Mouse (Mus musculus) ovary, adult 18-20 months (tissue): ENCODE measurements around the gene Maz.

Experiments used
- DNase-seq: peaks from one replicate; pipeline ENCODE4 v3.0.0; 2022; ENCODE audit warnings: low spot score, mixed read lengths

The Maz gene

DNA sequence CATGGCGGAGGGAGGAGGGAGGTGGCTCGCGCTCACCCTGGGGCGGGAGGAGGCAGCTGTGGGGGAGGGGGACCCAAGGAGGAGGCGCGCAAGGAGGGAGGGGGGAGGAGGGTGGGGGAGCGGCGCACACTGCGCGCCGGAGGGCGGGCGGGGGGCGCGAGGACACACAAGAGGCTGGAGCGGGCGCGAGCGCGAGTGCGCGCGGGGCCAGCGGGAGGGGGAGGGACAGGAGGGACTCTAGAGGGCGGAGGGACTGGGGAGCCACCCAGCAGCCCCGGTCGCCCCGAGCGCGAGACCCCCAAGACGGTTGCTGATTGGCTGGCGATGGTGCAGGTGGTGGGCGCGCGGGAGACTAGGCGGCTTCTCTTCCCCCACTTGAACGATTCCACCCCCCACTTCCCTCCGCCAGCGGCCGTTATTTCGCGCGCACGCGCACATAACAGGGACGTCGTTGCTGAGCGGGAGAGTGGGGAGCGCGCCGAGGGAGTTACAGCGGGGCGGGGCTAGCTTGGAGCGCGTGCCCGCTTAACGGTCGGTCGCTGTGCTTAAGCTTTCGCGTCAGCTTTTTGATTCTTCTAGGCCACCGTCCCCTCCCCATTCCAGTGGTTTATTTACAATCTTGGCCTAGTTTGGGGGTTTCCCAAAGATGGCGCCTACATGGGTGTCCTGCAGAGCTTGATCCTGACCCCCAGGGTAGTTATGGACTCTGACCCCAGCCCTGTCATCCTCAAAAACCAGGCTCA is at the start of gene Maz:
Maz (minus strand) TSS at position 54 of the 743 bp plus-strand sequence.
- peak; percentile 98 for DNase-seq

DNA sequence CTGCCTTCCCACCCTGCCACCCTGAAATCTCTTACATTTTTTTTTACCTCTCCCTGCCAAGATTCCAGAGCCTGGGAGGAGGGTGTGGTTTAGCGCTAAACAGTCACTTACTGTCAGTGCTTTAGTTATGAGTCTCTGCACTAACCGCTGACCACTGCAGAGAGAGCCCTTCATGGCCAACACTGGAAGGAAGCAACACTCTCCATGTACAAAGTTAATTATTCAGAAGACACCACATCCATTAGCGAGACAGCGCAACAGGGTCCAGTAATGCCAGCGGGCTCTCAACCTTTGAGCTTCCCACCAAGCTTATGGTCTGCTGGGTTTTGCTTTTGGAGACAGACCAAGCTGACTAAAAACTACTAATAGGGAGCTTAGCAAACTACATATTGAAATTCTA is 49.4 kb upstream of the Maz start:
- no peak for DNase-seq

DNA sequence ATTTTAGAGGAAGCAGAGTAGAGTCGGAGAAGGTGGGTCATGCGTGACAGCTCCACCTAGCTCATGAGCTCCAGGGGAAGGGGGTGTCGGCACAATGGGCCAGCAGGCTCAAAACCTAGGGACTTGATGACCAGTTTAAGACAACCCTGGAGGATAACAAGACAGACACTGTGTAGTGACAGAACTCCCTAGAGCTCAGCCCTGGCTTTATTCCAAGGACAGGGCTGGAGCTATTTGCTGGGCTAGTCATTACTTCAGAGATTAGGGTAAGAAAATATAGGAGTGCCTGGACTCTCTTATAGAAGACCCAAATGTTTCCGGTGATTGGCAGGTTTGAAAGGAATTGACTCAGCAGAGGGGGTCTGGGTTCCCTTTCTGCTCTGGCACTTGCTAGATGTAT is 46.4 kb upstream of the Maz start:
- peak; percentile 28 for DNase-seq

DNA sequence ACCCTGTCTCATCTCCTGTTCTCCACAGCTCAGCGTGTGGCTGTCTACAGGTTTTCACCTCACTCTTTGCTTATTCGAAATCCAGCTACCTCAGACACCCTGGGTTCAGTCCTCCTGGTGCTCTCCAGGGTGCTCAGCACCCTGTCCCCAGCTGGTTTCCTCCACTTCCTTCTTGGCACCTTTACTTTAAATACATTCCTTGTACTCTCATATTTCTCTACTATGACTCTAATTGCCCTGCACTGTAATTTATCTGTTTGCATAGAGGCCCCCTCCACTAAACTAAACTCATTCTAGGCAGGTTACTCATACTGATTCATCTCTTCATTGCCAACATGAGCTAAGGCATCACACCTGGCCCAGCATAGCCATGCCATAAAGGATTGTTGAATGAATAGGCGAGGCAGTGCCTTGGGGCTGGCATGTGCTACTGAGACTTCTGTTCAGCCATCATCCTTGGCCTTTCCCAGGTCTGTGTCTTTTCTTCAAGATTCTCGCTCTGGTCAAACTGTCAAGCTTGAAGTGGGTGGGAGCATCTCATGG is 44.1 kb upstream of the Maz start:
- DNase-seq, result no peak

- no peak for DNase-seq
Observed at GRCm38 (mm10) chr7:127066317-127066716, 39.5 kb upstream of the Maz start.

GRCm38 (mm10) chr7:127065538-127065937 is 38.7 kb upstream of the Maz start:
- DNase-seq, result no peak

DNA sequence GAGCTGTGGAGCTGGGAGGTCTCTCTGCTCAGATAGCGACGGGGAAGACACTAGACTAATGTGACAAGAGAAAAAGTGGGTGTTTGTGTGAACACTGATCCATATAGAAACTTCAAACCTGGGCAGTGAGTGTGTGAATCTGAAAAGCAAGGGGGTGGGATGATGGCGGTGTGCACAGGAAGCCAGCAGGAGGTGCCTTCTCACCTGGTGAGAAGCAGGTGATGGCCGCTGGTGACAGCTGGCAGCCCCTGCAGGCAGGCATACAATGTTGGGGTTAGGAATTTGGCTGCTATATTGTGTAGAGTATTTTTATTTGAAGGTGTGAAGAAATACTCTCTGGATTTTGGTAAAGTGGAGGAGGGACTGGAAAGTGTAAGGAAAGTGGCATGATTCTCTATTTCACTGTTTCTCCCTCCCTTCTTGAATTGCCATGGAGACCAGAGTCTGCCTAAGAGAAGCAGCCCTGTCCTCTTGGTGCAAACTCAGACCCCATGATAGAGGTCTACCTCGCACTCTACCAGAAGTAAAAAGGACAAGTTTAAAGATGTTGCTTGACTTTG is 28.3 kb upstream of the Maz start:
- DNase-seq, result no peak

- DNase-seq, result peak; percentile 78
Observed at GRCm38 (mm10) chr7:127041851-127042672, 15.2 kb upstream of the Maz start, which contains the start of gene Kif22. Gene Kif22 (minus strand): TSS chr7:127042471.

DNA sequence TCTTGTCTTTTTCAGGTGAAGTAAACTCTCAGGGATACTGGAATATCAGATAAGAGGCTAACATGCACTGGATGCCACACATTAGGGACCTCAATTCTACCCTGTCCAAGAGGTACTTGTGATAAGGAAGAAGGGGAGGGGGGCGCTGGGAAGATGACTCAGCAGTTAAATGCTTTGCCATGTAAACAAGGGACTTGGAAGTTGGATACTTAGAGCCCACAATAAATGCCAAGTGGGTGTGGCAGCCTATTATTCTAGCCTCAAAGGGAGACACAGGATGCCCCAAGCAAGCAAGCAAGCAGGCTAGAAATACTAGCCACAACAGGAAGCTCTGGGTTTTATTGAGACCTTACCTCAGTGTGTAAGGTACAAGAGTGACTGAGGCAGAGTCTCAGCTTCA is 4.4 kb upstream of the Maz start:
- DNase-seq, result no peak

GRCm38 (mm10) chr7:127030172-127030571 is 3.3 kb upstream of the Maz start:
- no peak for DNase-seq

DNA sequence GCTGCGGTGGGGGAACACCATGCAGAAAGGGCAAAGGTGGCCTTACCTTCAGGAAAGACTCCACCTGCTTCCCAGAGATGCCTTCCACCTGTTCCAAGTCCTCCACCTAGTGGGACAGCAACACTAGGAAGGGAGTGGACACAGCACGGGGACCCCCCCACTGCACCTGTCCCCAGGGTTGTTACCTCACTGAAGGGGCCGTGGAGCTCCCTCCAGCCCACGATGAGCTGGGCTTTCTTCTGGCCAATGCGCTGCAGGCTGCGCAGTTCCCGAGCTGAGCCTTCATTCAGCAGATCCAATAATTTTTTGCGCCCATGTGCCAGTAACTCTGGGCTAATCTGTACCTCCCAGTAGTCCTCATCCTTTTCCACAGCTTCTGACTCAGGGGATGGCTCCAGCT is 1.0 kb upstream of the Maz start:
- DNase-seq, result no peak

- DNase-seq, result no peak
Observed at GRCm38 (mm10) chr7:127026616-127026983, 237 bp downstream of the Maz start.

GRCm38 (mm10) chr7:127026161-127026600 is 656 bp downstream of the Maz start:
- peak; percentile 66 for DNase-seq

DNA sequence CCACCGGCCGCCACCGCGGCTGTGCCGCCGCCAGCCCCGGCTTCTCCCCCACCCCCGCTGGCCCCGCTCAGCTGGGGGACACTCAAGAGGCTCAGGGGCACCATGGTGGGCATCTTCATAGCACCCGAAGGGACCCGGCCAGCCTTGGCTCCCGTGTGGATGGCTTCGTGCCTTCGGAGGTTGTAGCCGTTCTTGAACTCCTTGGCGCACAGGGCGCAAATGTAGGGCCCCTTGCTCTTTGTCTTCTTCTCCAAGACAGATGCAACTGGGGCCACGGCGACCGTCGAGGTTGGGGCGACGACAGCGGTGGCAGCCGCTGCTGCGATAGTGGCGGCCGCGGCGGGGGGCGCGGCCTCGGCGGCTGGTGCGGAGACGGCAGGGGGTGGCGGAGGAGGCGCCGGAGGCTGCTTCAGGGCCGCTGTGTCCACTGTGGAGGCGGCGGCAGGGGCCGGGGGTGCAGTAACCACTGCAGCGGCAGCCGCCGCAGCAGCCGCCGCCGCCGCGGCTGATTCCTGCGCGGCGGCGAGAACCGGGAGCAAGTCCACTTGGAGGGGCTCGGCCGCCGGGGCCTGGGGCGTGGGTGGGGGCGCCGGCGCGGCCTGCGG is 1.2 kb downstream of the Maz start:
- DNase-seq, result no peak

DNA sequence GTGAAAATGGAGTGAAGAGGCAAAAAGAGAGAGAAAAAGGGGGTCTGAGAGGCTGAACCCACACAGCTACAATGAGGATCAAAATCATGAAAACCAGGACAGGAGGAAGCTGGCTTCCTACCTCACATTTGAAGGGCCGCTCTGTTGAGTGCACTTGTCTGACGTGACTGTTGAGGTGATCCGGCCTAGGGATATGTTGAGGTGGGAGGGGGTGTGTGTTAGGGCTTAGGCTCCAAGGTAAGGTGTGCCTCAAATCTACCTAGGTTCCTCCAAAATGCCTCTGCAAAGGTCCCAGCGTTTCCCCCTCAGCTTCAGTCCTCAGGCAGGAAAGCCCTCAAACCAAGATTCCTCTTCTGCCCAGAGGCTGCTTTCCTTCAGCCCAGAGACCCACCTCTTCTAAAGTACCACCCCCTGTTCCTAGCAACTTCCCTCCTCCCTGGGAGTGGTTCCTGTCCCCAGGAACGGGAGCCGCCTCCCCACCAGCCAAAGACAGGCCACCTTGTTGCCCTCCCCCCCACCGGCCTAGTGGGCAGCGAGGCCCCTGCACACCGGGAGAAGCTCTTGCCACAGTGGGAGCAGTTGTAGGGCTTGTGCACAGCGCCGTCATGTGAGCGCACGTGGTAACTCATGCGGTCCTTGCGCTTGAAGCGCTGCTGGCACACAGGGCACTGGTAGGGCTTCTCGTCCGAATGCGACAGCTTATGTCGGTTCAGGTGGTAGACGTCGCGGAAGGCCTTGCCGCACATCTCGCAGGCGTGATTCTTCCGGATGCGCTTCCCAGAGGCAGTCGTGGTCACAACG is 1.9 kb downstream of the Maz start:
- DNase-seq, result peak; percentile 75

GRCm38 (mm10) chr7:127023896-127024690 is 2.7 kb downstream of the Maz start:
- no peak for DNase-seq

DNA sequence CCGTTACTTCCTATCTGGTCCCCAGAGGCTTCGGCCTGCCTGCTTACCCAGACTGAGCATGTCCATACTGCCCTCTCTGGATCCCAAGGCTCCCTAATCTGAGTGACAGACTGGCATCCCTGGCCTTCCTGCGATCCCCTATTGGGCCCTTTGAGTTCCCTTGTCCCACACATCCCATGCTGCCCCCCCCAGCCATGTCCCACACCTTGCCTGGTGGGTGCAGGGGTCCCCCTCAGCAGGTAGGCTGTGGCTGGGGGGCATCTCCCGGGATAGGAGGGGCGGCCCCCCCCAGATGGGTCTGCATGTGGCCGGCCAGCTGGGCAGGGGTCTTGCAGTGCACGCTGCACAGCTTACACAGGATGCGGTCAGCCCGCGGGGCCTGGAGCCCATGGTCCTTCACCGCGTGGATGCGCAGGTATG is 3.6 kb downstream of the Maz start:
- no peak for DNase-seq

DNA sequence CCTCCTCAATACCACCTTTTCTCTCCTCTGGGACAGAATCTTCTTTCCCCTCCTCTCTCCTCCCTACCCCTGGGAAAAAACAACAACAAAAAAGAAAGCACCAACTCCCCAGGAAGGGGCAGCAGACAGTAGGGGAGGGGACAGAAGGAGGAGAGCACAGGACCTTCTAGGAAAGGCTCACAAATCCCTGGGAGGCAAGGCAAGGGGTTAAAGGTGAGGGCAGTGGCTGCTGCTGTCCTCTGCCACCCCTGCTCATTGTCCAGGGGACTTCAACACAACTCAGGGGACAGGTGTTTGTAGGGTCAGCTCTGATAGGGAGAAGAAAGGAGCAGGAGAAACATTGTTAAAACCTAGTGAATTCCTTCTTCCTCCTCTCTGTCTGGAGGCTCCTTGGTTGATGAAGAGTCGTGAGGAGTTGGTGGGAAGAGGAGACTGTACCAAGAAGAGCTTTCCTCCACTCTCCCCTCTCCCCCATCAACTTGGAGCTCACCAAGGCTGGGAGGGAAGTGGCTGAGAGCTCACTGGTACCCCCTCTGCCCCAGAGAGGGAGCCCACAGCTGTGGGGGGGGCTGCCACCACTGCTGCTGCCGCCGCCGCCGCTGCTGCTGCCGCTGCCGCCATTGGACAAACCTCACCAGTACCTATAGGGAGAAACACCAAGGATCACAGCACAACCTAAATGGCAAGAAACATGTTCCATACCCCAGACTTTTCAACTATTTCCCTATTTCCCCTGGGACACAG is 4.1 kb downstream of the Maz start:
- no peak for DNase-seq

DNA sequence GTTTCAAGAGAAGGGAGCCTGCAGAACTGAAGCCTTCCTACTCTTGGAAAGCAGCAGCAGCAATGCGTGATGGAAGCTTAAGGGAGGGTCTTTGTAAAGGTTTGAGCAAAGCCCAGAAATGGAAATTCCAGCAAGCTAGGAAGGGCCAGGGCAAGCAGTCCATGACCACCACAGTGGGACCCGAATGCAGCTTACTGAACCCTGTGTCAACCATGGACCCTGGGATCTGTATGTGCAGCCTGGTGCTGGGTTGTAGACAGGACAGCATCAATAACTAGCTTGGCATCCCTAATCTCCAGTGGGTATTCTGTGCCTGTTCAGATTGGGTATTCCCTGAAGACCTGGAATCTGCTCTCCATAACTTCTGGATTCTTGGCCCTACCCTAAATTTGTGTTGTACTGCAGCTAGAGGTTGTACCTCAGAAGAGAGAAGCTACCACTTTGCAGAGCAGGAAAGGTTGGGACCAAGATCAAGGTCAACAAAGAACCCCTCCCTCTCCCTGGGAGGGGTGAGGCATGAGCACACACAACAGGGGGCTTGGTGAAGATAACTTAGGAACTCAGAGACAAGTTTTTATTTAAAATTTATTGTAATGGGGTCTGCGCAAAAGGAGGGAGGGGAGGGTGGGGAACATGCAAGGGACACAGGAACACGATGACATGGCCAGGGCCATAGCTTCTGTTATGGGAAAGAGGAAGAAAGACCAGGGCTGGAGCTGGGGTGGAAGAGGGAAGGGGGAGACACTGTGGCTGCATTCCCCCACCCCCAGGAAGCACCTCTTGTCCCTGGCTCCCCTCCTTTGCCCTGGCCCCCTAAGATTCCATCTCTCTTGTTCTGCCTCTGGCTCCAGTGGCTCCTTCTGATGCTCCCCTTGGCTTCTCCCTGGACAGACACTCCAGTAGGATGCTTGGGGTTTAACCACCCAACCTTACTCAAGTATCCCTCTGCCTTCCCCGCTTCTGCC is 5.0 kb downstream of the Maz start:
- no peak for DNase-seq
